Mouse (Mus musculus): ENCODE results near the gene Speer1. TPM values are rescaled to one million over a fixed set of nuclear protein-coding genes. Genes with fewer than 3 reads are reported as not detected.
"Not testable (repeated sequence)": the region's sequence is repeated elsewhere in the genome, so short reads cannot be mapped to it uniquely, and the experiment has no call there.

The Speer1 gene
- polyA plus RNA-seq (2015; fragmentation: Nextera tagmentation; extraction: Ambion mirVana): not detected in 2 replicates

DNA sequence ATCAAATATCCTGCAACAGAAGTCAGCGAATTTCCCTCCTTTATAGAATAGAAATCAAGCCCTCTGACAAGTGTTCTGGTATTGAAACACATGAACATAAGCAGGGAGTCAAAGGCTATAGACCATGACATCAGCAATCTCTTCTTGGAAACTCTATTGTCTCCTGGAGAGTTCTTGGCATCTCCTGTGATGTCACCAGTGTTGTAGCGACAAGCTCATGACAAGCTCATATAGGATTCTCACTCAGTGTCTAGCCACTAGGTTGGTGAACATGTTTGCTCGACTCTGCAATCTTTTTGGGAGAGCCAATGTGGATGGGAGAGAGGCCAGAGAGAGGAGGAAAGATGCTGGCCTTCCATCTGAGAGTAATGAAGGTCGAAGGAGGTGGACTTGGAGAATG lies at the start of gene Speer1:
TSS of gene Speer1 (plus strand) at position 301 of the 400 bp plus-strand sequence.
- not testable (repeated sequence) for H3K27ac ChIP-seq (replicated peaks); ATAC-seq (ENCODE audit: insufficient read depth)
- 45% methylated on average over 1 of the region's 4 CpGs for WGBS (ENCODE audit: insufficient replicate concordance)

More for the DNA sequence above, at the start of gene Speer1:
- H3K9ac ChIP-seq; H3K4me3 ChIP-seq (replicated peaks); H3K27me3 ChIP-seq; H3K4me2 ChIP-seq; H3K36me3 ChIP-seq (replicated peaks); H3K9me3 ChIP-seq (replicated peaks); H3K4me1 ChIP-seq (replicated peaks): not testable (repeated sequence)

Other genes starting within 250 kb of the Speer1 start
- not detected in 2 replicates for gene Gm8879, start 213.9 kb upstream of the Speer1 start, polyA plus RNA-seq (2015; fragmentation: Nextera tagmentation; extraction: Ambion mirVana)
- gene Gm5861, start 158.4 kb upstream of the Speer1 start, polyA plus RNA-seq (2015; fragmentation: Nextera tagmentation; extraction: Ambion mirVana): not detected in 2 replicates
- not detected in 2 replicates for gene Gm8890, start 85.5 kb upstream of the Speer1 start, polyA plus RNA-seq (2015; fragmentation: Nextera tagmentation; extraction: Ambion mirVana)
- not detected in 2 replicates for gene Gm8897, start 74.9 kb downstream of the Speer1 start, polyA plus RNA-seq (2015; fragmentation: Nextera tagmentation; extraction: Ambion mirVana)
- not detected in 2 replicates for gene Gm8906, start 161.2 kb downstream of the Speer1 start, polyA plus RNA-seq (2015; fragmentation: Nextera tagmentation; extraction: Ambion mirVana)